Mouse (Mus musculus) hindbrain, postnatal 0 days (tissue): ENCODE measurements around the gene Barx2. TPM values are rescaled to one million over a fixed set of nuclear protein-coding genes. Genes with fewer than 3 reads are reported as not detected.

Experiments used
- ATAC-seq: fragments of 200-750 bp; cut with Nextera tagmentation; 2 replicates; pipeline ENCODE4 v1.8.0; 2017; ENCODE audit warnings: mild to moderate bottlenecking, moderate TSS enrichment, moderate library complexity
- DNase-seq: peaks from one replicate; pipeline ENCODE4 v3.0.0-alpha.2; 2015; ENCODE audit warnings: low spot score
- H3K27ac ChIP-seq: fragments of 300-500 bp; sonication (generic); 2 replicates; pipeline ENCODE4 v1.5.1; 2014; ENCODE audit warnings: mild to moderate bottlenecking
- H3K27me3 ChIP-seq: fragments of 300-500 bp; sonication (generic); 2 replicates; pipeline ENCODE4 v1.6.1; 2014; ENCODE audit warnings: low read length, mixed read lengths; ENCODE audit not compliant: insufficient read depth
- H3K36me3 ChIP-seq: fragments of 300-500 bp; sonication (generic); 2 replicates; pipeline ENCODE4 v1.6.1; 2014; ENCODE audit warnings: low read length, mixed read lengths; ENCODE audit not compliant: insufficient read depth
- H3K4me1 ChIP-seq: fragments of 300-500 bp; sonication (generic); 2 replicates; pipeline ENCODE4 v1.6.1; 2014; ENCODE audit warnings: antibody characterized with exemption, low read length, mixed read lengths; ENCODE audit not compliant: insufficient read depth
- H3K4me2 ChIP-seq: fragments of 300-500 bp; sonication (generic); 2 replicates; pipeline ENCODE4 v1.6.1; 2014; ENCODE audit warnings: low read depth, mild to moderate bottlenecking, low read length, moderate library complexity, mixed read lengths
- H3K4me3 ChIP-seq: fragments of 300-500 bp; sonication (generic); 2 replicates; pipeline ENCODE4 v1.5.1; 2014; ENCODE audit warnings: low read length
- H3K9ac ChIP-seq: fragments of 300-500 bp; sonication (generic); replicated peaks from 2 replicates; pipeline ENCODE4 v1.6.1; 2014; ENCODE audit warnings: mild to moderate bottlenecking, low read length, moderate library complexity, mixed read lengths
- H3K9me3 ChIP-seq: fragments of 300-500 bp; sonication (generic); 2 replicates; pipeline ENCODE4 v1.6.1; 2016; ENCODE audit warnings: low read length, mixed read lengths
- CTCF ChIP-seq: IDR thresholded peaks from 2 replicates; pipeline ENCODE4 v1.5.1; 2016; ENCODE audit warnings: antibody characterized with exemption, control low read depth, low read depth
- WGBS: fragments of 180-500 bp; shearing (Covaris S2); extraction: QIAGEN DNeasy Blood & Tissue Kit; methylation state at CpG from one replicate; pipeline ENCODE4 v1.1.7; 2014; 5-methylcytosine and 5-hydroxymethylcytosine counted together
- polyA plus RNA-seq: library from polyadenylated mRNA; unstranded; fragments of >200 nt; fragmentation: Nextera tagmentation; extraction: Ambion mirVana; gene quantifications from 2 replicates; pipeline ENCODE4 v1.2.1, GENCODE M21; 2015
- total RNA-seq: library from RNA; depleted of rRNA; stranded (reverse); fragments of >200 nt; gene quantifications from 2 replicates; pipeline ENCODE4 v1.2.3, GENCODE M21; 2014; rRNA removed

The Barx2 gene
- total and polyA plus RNA-seq, 2 experiments from 2014 or later: 0.49 to 1.0 TPM

- H3K27ac ChIP-seq: no peak overlapping the region
- no peaks in the 10 kb centered on the region for H3K36me3 ChIP-seq
- no peaks in the 10 kb centered on the region for H3K9me3 ChIP-seq
- no peaks in the 10 kb centered on the region for H3K27me3 ChIP-seq
- no peak overlapping the region for H3K9ac ChIP-seq
- ATAC-seq (no peak), DNase-seq (no peak)
- TF ChIP-seq CTCF: no peak
- 50% methylated on average over 15 of the region's 15 CpGs for WGBS
- no peak overlapping the region for H3K4me2 ChIP-seq
- H3K4me3 ChIP-seq: no peak overlapping the region
- no peaks in the 10 kb centered on the region for H3K4me1 ChIP-seq
Observed at GRCm38 (mm10) chr9:31839106-31840027, 73.9 kb downstream of the Barx2 start.

- Histone ChIP-seq H3K36me3 (no peaks in the 10 kb centered on the region), H3K9ac (no peak overlapping the region), H3K4me2 (no peak overlapping the region), H3K4me1 (no peaks in the 10 kb centered on the region), H3K27ac (no peak overlapping the region), H3K4me3 (no peak overlapping the region), H3K9me3 (no peaks in the 10 kb centered on the region), H3K27me3 (no peaks in the 10 kb centered on the region)
- no peak for DNase-seq
- ATAC-seq: no peak
- TF ChIP-seq CTCF: no peak
- 42% methylated on average over 6 of the region's 6 CpGs for WGBS
Observed at GRCm38 (mm10) chr9:31838047-31838446, 75.2 kb downstream of the Barx2 start.

DNA sequence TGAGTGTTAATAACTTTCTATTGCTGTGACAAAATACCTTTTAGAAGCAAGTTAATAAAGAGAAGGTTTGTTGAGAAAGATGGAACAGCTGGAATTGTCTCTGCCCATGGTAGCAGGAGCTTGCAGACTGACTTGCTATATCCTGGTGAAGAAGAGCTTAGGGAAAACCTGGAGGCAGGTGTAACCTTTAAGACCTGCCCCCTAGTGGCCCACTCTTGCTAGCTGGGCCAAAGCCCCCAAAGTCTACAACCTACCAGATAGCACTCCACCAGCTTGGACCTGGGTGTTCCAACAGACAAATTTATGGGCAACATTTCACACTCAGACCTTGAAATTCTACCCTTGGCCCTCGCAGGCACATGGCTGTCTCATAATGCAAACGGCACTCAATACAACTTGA lies 104.5 kb downstream of the Barx2 start:
- DNase-seq (no peak), ATAC-seq (no peak)
- whole genome bisulfite sequencing: 84% methylated on average over 2 of the region's 2 CpGs
- Histone ChIP-seq H3K27me3 (no peaks in the 10 kb centered on the region), H3K9ac (no peak overlapping the region), H3K27ac (no peak overlapping the region), H3K4me2 (no peak overlapping the region), H3K4me3 (no peak overlapping the region), H3K36me3 (no peaks in the 10 kb centered on the region), H3K4me1 (no peaks in the 10 kb centered on the region), H3K9me3 (no peaks in the 10 kb centered on the region)
- peak; percentile 32 for TF ChIP-seq CTCF

GRCm38 (mm10) chr9:31802641-31803040 lies 110.6 kb downstream of the Barx2 start:
- Histone ChIP-seq H3K4me2 (no peak overlapping the region), H3K9ac (no peak overlapping the region), H3K27ac (no peak overlapping the region), H3K4me1 (no peaks in the 10 kb centered on the region), H3K4me3 (no peak overlapping the region), H3K36me3 (no peaks in the 10 kb centered on the region), H3K27me3 (no peaks in the 10 kb centered on the region), H3K9me3 (no peaks in the 10 kb centered on the region)
- no peak for ATAC-seq
- no peak for DNase-seq
- WGBS: 91% methylated on average over 1 of the region's 1 CpGs
- TF ChIP-seq CTCF: no peak

Other genes starting within 250 kb of the Barx2 start
- gene Arhgap32, start 202.7 kb upstream of the Barx2 start, total RNA-seq: 41.2 and 66.7 TPM in 2 replicates
- gene Arhgap32, start 202.7 kb upstream of the Barx2 start, polyA plus RNA-seq: 7.3 and 8.2 TPM in 2 replicates